Mouse (Mus musculus) embryonic facial prominence, embryonic 11.5 days (tissue): ENCODE results near the gene Wdr49. TPM values are rescaled to one million over a fixed set of nuclear protein-coding genes. Genes with fewer than 3 reads are reported as not detected.

Experiments used
- ATAC-seq: fragments of 200-750 bp; cut with Nextera tagmentation; replicated peaks from 2 replicates; pipeline ENCODE4 v1.8.0; 2017; ENCODE audit warnings: low read depth; ENCODE audit not compliant: insufficient number of reproducible peaks, low FRiP score, low TSS enrichment
- DNase-seq: peaks from one replicate; pipeline ENCODE4 v3.0.0-alpha.2; 2015; ENCODE audit warnings: low spot score
- H3K27ac ChIP-seq: fragments of 300-500 bp; sonication (generic); replicated peaks from 2 replicates; pipeline ENCODE4 v1.5.1; 2014; ENCODE audit warnings: mild to moderate bottlenecking, low read depth, low read length, control low read depth
- H3K27me3 ChIP-seq: fragments of 300-500 bp; sonication (generic); 2 replicates; pipeline ENCODE4 v1.6.1; 2014; ENCODE audit warnings: mild to moderate bottlenecking, low read length, moderate library complexity, mixed read lengths; ENCODE audit not compliant: control insufficient read depth, insufficient read depth
- H3K36me3 ChIP-seq: fragments of 300-500 bp; sonication (generic); replicated peaks from 2 replicates; pipeline ENCODE4 v1.6.1; 2014; ENCODE audit warnings: low read depth, mild to moderate bottlenecking, low read length, moderate library complexity, mixed read lengths; ENCODE audit not compliant: control insufficient read depth, insufficient read depth
- H3K4me1 ChIP-seq: fragments of 300-500 bp; sonication (generic); 2 replicates; pipeline ENCODE4 v1.6.1; 2014; ENCODE audit warnings: low read length, mixed read lengths; ENCODE audit not compliant: control insufficient read depth, insufficient read depth
- H3K4me2 ChIP-seq: fragments of 300-500 bp; sonication (generic); 2 replicates; pipeline ENCODE4 v1.6.1; 2014; ENCODE audit warnings: low read depth, mild to moderate bottlenecking, control low read depth, low read length, moderate library complexity
- H3K4me3 ChIP-seq: fragments of 300-500 bp; sonication (generic); 2 replicates; pipeline ENCODE4 v1.5.1; 2014; ENCODE audit warnings: low read depth, low read length, control low read depth
- H3K9ac ChIP-seq: fragments of 300-500 bp; sonication (generic); replicated peaks from 2 replicates; pipeline ENCODE4 v1.6.1; 2014; ENCODE audit warnings: mild to moderate bottlenecking, control low read depth, low read length
- H3K9me3 ChIP-seq: fragments of 300-500 bp; sonication (generic); replicated peaks from 2 replicates; pipeline ENCODE4 v1.6.1; 2016; ENCODE audit warnings: mild to moderate bottlenecking, low read length, inconsistent platforms, mixed read lengths; ENCODE audit not compliant: control insufficient read depth
- WGBS: fragments of 180-500 bp; shearing (Covaris S2); extraction: QIAGEN DNeasy Blood & Tissue Kit; methylation state at CpG from one replicate; pipeline ENCODE4 v1.1.7; 2014; 5-methylcytosine and 5-hydroxymethylcytosine counted together
- polyA plus RNA-seq: library from polyadenylated mRNA; unstranded; fragments of >200 nt; fragmentation: Nextera tagmentation; extraction: Ambion mirVana; gene quantifications from 2 replicates; pipeline ENCODE4 v1.2.1, GENCODE M21; 2014

Gene Wdr49
- polyA plus RNA-seq, 1 experiment from 2014 or later: not detected

DNA sequence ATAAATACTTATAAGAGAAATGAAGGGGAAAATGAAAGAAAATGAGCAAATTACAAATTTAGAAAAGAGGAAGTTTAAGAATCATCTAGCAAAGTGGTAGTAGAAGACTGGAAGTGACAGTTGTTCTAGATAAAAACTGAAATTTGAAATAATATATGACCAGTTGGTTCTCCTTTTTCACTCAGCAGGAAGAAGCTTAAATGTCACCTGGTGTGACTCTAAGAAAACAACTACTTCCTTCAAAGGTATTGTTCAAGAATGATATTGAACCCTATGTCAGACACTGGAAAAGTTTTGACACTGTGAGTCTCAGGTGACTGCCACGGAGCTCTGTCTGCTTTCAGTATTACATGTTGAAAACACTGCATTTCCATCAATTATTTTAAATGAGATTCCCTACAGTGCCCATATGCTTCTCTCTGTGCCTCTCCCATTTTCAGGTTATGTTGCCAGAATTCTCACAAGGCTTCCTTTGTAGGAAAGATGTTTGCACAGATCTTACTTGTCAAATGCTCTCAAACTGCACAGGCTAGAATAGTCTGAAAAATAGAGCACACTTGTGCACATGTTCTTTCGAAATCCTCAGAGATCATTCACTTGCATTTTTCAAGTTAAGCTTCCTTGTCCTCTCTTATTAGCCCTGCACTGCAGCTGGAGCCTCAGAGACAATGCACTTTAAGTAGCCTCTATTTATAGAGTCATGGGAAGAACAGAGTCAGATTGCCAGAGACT is 184.8 kb downstream of the Wdr49 start:
- H3K27ac ChIP-seq: no peak overlapping the region
- 68% methylated on average over 2 of the region's 2 CpGs for WGBS
- H3K27me3 ChIP-seq: no peaks in the 10 kb centered on the region
- no peaks in the 10 kb centered on the region for H3K9me3 ChIP-seq
- no peak overlapping the region for H3K9ac ChIP-seq
- ATAC-seq: no peak
- no peak overlapping the region for H3K4me2 ChIP-seq
- DNase-seq: no peak
- H3K4me3 ChIP-seq: no peak overlapping the region
- H3K4me1 ChIP-seq: no peaks in the 10 kb centered on the region
- H3K36me3 ChIP-seq: no peaks in the 10 kb centered on the region

GRCm38 (mm10) chr3:75293243-75293642 is 188.7 kb downstream of the Wdr49 start:
- Histone ChIP-seq H3K4me1 (no peaks in the 10 kb centered on the region), H3K9me3 (no peaks in the 10 kb centered on the region), H3K4me2 (no peak overlapping the region), H3K4me3 (no peak overlapping the region), H3K27ac (no peak overlapping the region), H3K36me3 (no peaks in the 10 kb centered on the region), H3K9ac (no peak overlapping the region), H3K27me3 (no peaks in the 10 kb centered on the region)
- no peak for DNase-seq
- no peak for ATAC-seq
- WGBS: 77% methylated on average over 2 of the region's 2 CpGs

GRCm38 (mm10) chr3:75277455-75277854 is 204.5 kb downstream of the Wdr49 start:
- H3K9ac ChIP-seq: no peak overlapping the region
- 83% methylated on average over 4 of the region's 4 CpGs for WGBS
- no peak overlapping the region for H3K27ac ChIP-seq
- H3K9me3 ChIP-seq: no peaks in the 10 kb centered on the region
- ATAC-seq (no peak), DNase-seq (no peak)
- no peak overlapping the region for H3K4me2 ChIP-seq
- H3K4me3 ChIP-seq: no peak overlapping the region
- no peaks in the 10 kb centered on the region for H3K27me3 ChIP-seq
- no peaks in the 10 kb centered on the region for H3K4me1 ChIP-seq
- no peaks in the 10 kb centered on the region for H3K36me3 ChIP-seq

DNA sequence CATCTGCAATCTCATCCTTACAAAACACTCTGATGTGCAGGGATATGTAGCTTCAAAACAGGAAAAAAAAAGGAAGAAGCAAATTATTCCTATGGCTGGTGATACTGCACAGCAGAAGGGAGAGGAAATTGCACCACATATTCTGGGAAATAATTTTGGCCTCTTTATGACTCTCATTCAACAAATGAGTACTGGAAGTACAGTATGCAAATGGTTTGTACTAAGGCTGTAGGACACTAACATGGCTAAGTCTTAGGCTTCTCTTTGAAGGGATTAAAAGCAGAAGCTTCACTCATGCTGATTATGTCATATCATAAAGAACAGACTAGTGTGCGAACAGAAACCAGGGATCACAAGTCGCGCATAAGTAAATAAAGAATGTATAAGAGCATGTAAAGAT is 205.4 kb downstream of the Wdr49 start:
- H3K27me3 ChIP-seq: no peaks in the 10 kb centered on the region
- H3K4me3 ChIP-seq: no peak overlapping the region
- no peak overlapping the region for H3K4me2 ChIP-seq
- H3K9me3 ChIP-seq: no peaks in the 10 kb centered on the region
- 87% methylated on average over 3 of the region's 3 CpGs for WGBS
- no peak for ATAC-seq
- H3K27ac ChIP-seq: no peak overlapping the region
- no peak for DNase-seq
- H3K36me3 ChIP-seq: no peaks in the 10 kb centered on the region
- no peaks in the 10 kb centered on the region for H3K4me1 ChIP-seq
- H3K9ac ChIP-seq: no peak overlapping the region

DNA sequence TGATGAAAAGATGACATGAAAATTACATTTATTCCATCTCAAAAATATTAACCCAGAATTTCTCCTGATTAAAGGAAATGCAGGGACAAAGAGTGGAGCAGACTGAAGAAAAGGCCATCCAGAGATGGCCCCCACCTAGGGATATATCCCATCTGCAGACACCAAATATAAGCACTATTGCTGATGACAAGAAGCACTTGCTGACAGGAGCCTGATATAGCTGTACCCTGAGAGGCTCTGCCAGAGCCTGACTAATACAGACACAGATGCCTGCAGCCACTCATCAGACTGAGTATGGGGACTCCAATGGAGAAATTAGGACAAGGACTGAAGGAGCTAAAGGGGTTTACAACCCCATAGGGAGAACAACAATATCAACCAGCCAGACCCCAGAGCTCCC is 206.8 kb downstream of the Wdr49 start:
- Histone ChIP-seq H3K36me3 (no peaks in the 10 kb centered on the region), H3K4me1 (no peaks in the 10 kb centered on the region)
- ATAC-seq: no peak

DNA sequence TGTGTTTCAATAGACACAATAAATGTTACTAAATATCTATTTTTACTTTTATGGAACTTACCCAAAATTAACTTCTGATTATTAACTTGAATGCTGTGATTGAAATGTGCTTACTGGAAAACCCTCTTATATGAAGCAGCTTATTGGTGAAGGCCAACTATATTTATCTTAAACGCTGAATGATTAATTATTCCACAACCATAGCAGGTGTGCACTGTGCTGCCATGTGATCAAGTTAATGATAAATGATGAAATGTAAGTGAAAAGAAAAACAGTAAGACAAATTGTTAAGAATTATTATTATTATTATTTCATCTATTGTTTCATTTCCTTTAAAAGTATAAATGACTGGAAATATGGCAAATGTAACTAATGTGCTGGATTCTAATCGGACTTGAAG is 212.0 kb downstream of the Wdr49 start, which contains the start of gene Serpini2:
TSS of gene Serpini2 (minus strand) at position 101 of the 400 bp plus-strand sequence.
- DNase-seq: no peak
- H3K9ac ChIP-seq: no peak within 1 kb of the TSS
- H3K4me3 ChIP-seq: no peak within 1 kb of the TSS
- 83% methylated on average over 2 of the region's 2 CpGs for WGBS
- H3K27ac ChIP-seq: no peak within 1 kb of the TSS
- no peaks in the 10 kb centered on the region for H3K36me3 ChIP-seq
- H3K4me2 ChIP-seq: no peak within 1 kb of the TSS
- no peaks in the 10 kb centered on the region for H3K9me3 ChIP-seq
- no peak for ATAC-seq
- no peaks in the 10 kb centered on the region for H3K4me1 ChIP-seq
- H3K27me3 ChIP-seq: no peaks in the 10 kb centered on the region

More for the DNA sequence above, 206.8 kb downstream of the Wdr49 start:
- Histone ChIP-seq H3K4me3 (no peak overlapping the region), H3K27ac (no peak overlapping the region), H3K4me2 (no peak overlapping the region), H3K27me3 (no peaks in the 10 kb centered on the region), H3K9me3 (no peaks in the 10 kb centered on the region), H3K9ac (no peak overlapping the region)
- no peak for DNase-seq

GRCm38 (mm10) chr3:75259356-75259755 is 222.6 kb downstream of the Wdr49 start:
- H3K4me2 ChIP-seq: no peak overlapping the region
- no peaks in the 10 kb centered on the region for H3K9me3 ChIP-seq
- H3K27me3 ChIP-seq: no peaks in the 10 kb centered on the region
- no peaks in the 10 kb centered on the region for H3K4me1 ChIP-seq
- no peak overlapping the region for H3K27ac ChIP-seq
- H3K36me3 ChIP-seq: no peaks in the 10 kb centered on the region
- H3K4me3 ChIP-seq: no peak overlapping the region
- H3K9ac ChIP-seq: no peak overlapping the region
- DNase-seq (no peak), ATAC-seq (no peak)
